Comparison of ENCODE assay signal across 9 mouse cellular contexts in the genomic region with DNA sequence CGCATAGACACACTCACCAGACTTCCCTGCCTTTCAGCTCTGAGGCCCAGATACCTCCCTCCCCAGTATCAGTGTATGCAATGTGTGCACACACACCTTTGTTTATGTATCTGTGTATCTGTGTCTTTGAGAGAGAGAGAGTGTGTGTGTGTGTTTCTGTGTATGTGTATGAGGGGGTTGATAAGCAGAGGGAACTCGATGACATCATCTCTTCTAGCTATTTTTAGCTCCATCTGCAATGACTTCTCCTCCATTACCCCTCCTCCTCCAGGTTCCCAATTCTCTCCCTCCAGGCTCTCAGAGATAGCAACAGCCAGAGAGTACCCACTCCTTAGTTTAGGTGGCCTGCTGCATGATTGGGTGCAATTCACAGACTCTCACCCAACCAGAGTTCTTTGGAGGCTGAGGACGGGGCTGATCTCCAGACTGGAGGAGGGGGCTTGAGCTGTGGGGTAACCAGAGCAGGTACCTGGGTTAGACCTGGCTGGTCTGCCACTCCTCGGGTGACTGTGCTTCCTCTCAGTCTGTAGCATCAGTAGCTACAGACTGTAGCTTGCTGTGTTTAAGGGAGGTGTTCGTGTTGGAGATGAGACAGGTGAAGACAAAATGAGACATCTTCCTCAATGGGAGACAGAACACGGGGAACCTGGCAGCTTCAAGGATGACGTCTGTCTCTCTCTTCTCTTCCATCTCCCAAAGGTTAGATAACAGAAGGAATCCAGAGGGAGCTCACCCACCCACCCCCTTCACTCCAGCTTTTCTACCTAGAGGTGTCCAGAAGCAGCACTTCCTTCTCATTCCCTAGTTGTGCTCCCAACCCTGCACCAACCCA. TPM values are rescaled to one million over a fixed set of nuclear protein-coding genes. Genes with fewer than 3 reads are reported as not detected.
DNase-seq lines count a peak whose midpoint lies in the region; ATAC-seq and TF ChIP-seq lines count a peak whose summit lies in the region.
"Had no signal": no experiment of that assay in that cellular context is flagged by ENCODE, and none has a peak within 500 bp of the region (broad histone marks: within the 10 kb centered on the region; RNA-seq: fewer than 3 reads in every experiment).

No protein-coding gene starts in this region.

- no peak for TF ChIP-seq CTCF in heart, postnatal 0 days (IDR thresholded peaks at IDR 0.05; ENCODE audit: low read depth)

- H3K9me3 ChIP-seq in neural tube, embryonic 13.5 days: no peaks in the 10 kb centered on the region
- no peaks in the 10 kb centered on the region for H3K9me3 ChIP-seq in heart, postnatal 0 days (replicated peaks; ENCODE audit: control insufficient read depth, low read length)
- no peaks in the 10 kb centered on the region for H3K9me3 ChIP-seq in liver, embryonic 16.5 days (replicated peaks; ENCODE audit: control insufficient read depth, low read length)
- no peaks in the 10 kb centered on the region for H3K9me3 ChIP-seq in stomach, embryonic 14.5 days (ENCODE audit: control insufficient read depth, low read depth, low read length)

- ATAC-seq in neural tube, embryonic 13.5 days (ENCODE audit: low read depth): no peak
- ATAC-seq in heart, postnatal 0 days (ENCODE audit: insufficient read depth, low read depth): peak; percentile 60
- ATAC-seq in liver, embryonic 16.5 days (ENCODE audit: low read depth): peak; percentile 83
- ATAC-seq in stomach, embryonic 14.5 days (ENCODE audit: insufficient number of reproducible peaks, insufficient read depth, low FRiP score, low read depth): peak; percentile 64

- H3K27me3 ChIP-seq in neural tube, embryonic 13.5 days: no peaks in the 10 kb centered on the region
- H3K27me3 ChIP-seq in heart, postnatal 0 days (ENCODE audit: control insufficient read depth, insufficient read depth, low read length): no peaks in the 10 kb centered on the region
- H3K27me3 ChIP-seq in liver, embryonic 16.5 days (ENCODE audit: control insufficient read depth, insufficient read depth, low read depth, low read length): peaks cover 6% of the 10 kb centered on the region
- no peaks in the 10 kb centered on the region for H3K27me3 ChIP-seq in stomach, embryonic 14.5 days (ENCODE audit: control insufficient read depth, insufficient read depth, low read length)

- TF ChIP-seq EP300 in heart, postnatal 0 days (IDR thresholded peaks at IDR 0.05; ENCODE audit: low read depth): no peak

- 68% methylated on average over 7 of the region's 7 CpGs for WGBS in neural tube, embryonic 13.5 days
- 29% methylated on average over 7 of the region's 7 CpGs for WGBS in heart, postnatal 0 days
- WGBS in liver, embryonic 16.5 days (ENCODE audit: insufficient replicate concordance): 26% methylated on average over 7 of the region's 7 CpGs
- WGBS in stomach, embryonic 14.5 days: 52% methylated on average over 7 of the region's 7 CpGs

- H3K27ac ChIP-seq in neural tube, embryonic 13.5 days (replicated peaks): peak overlapping the region; percentile 55
- H3K27ac ChIP-seq in heart, postnatal 0 days (ENCODE audit: low read depth): peak overlapping the region; percentile 88
- H3K27ac ChIP-seq in liver, embryonic 16.5 days (ENCODE audit: low read length): no peak overlapping the region
- peak overlapping the region; percentile 86; the same call in 1 of the 2 replicates for H3K27ac ChIP-seq in stomach, embryonic 14.5 days (ENCODE audit: low read length)

- DNase-seq in neural tube, embryonic 10.5 days (ENCODE audit: extremely low spot score, low spot score): no peak
- DNase-seq in cerebellum, postnatal 10 days: peak; percentile 76 to 81
- peak; percentile 91 for DNase-seq in heart, postnatal 0 days (ENCODE audit: low spot score)
- no peak for DNase-seq in embryo, embryonic 11 days
- DNase-seq in adrenal gland, postnatal 25 days: no peak

- H3K9ac ChIP-seq in neural tube, embryonic 13.5 days: no peak overlapping the region
- peak overlapping the region; percentile 34; the same call in 1 of the 2 replicates for H3K9ac ChIP-seq in heart, postnatal 0 days (replicated peaks; ENCODE audit: low read depth, low read length)
- H3K9ac ChIP-seq in liver, embryonic 16.5 days (ENCODE audit: low read depth, low read length): no peak overlapping the region
- no peak overlapping the region for H3K9ac ChIP-seq in stomach, embryonic 14.5 days (replicated peaks; ENCODE audit: low read depth, low read length)

- H3K36me3 ChIP-seq in neural tube, embryonic 13.5 days: no peaks in the 10 kb centered on the region
- no peaks in the 10 kb centered on the region for H3K36me3 ChIP-seq in heart, postnatal 0 days (replicated peaks; ENCODE audit: control insufficient read depth, insufficient read depth, low read length)
- no peaks in the 10 kb centered on the region for H3K36me3 ChIP-seq in liver, embryonic 16.5 days (ENCODE audit: control insufficient read depth, insufficient read depth)
- no peaks in the 10 kb centered on the region for H3K36me3 ChIP-seq in stomach, embryonic 14.5 days (ENCODE audit: control insufficient read depth, insufficient read depth, low read length)

- H3K4me1 ChIP-seq in neural tube, embryonic 13.5 days (replicated peaks): peaks cover 28% of the 10 kb centered on the region
- H3K4me1 ChIP-seq in heart, postnatal 0 days (ENCODE audit: control insufficient read depth, insufficient read depth): peaks cover 32% of the 10 kb centered on the region
- H3K4me1 ChIP-seq in liver, embryonic 16.5 days (ENCODE audit: control insufficient read depth, low read depth, low read length): peaks cover 22% of the 10 kb centered on the region
- H3K4me1 ChIP-seq in stomach, embryonic 14.5 days (ENCODE audit: control insufficient read depth, insufficient read depth, low read length): peaks cover 22% of the 10 kb centered on the region; the same call in 1 of the 2 replicates

- no peak overlapping the region for H3K4me2 ChIP-seq in neural tube, embryonic 13.5 days
- peak overlapping the region; percentile 51 for H3K4me2 ChIP-seq in heart, postnatal 0 days (ENCODE audit: low read depth, low read length)
- peak overlapping the region; percentile 33 for H3K4me2 ChIP-seq in liver, embryonic 16.5 days (ENCODE audit: low read depth, low read length)
- H3K4me2 ChIP-seq in stomach, embryonic 14.5 days (replicated peaks; ENCODE audit: low read depth, low read length): peak overlapping the region; percentile 42

- H3K4me3 ChIP-seq in neural tube, embryonic 13.5 days: no peak overlapping the region
- H3K4me3 ChIP-seq in heart, postnatal 0 days (ENCODE audit: low read depth, low read length): no peak overlapping the region
- no peak overlapping the region for H3K4me3 ChIP-seq in liver, embryonic 16.5 days (ENCODE audit: low read depth, low read length)
- H3K4me3 ChIP-seq in stomach, embryonic 14.5 days (ENCODE audit: low read depth, low read length): peak overlapping the region; percentile 16

RNA-seq across cellular contexts. Expression of a gene that starts 2.7 kb away (rescaled TPM):
- polyA plus RNA-seq in neural tube, embryonic 13.5 days (2015; fragmentation: Nextera tagmentation; extraction: Ambion mirVana): not detected in 2 replicates
- total RNA-seq in heart, postnatal 0 days (2014; rRNA removed; ENCODE audit: low replicate concordance): not detected in 2 replicates
- not detected in 2 replicates for polyA plus RNA-seq in heart, postnatal 0 days (2015; fragmentation: Nextera tagmentation; extraction: Ambion mirVana)
- not detected in 2 replicates for polyA plus RNA-seq in liver, embryonic 16.5 days (2015; fragmentation: Nextera tagmentation; extraction: Ambion mirVana)
- polyA plus RNA-seq in stomach, embryonic 14.5 days (2014; fragmentation: Nextera tagmentation; extraction: Ambion mirVana): not detected in 2 replicates
- total RNA-seq in adrenal gland, postnatal 25 days (2021): not detected in 2 replicates
- polyA plus RNA-seq: neural tube, embryonic 11.5 days had no signal

RNA-seq across cellular contexts. Expression of a gene that starts 2.8 kb away (rescaled TPM):
- polyA plus RNA-seq in neural tube, embryonic 13.5 days (2015; fragmentation: Nextera tagmentation; extraction: Ambion mirVana): not detected in 2 replicates
- not detected in 2 replicates for total RNA-seq in heart, postnatal 0 days (2014; rRNA removed; ENCODE audit: low replicate concordance)
- polyA plus RNA-seq in heart, postnatal 0 days (2015; fragmentation: Nextera tagmentation; extraction: Ambion mirVana): not detected in 2 replicates
- not detected in 2 replicates for polyA plus RNA-seq in liver, embryonic 16.5 days (2015; fragmentation: Nextera tagmentation; extraction: Ambion mirVana)
- not detected in 2 replicates for polyA plus RNA-seq in stomach, embryonic 14.5 days (2014; fragmentation: Nextera tagmentation; extraction: Ambion mirVana)
- total RNA-seq in adrenal gland, postnatal 25 days (2021): not detected in 2 replicates
- polyA plus RNA-seq: neural tube, embryonic 11.5 days had no signal

RNA-seq across cellular contexts. Expression of a gene that starts 8.5 kb away (rescaled TPM):
- polyA plus RNA-seq in neural tube, embryonic 13.5 days (2015; fragmentation: Nextera tagmentation; extraction: Ambion mirVana): not detected in 2 replicates
- total RNA-seq in heart, postnatal 0 days (2014; rRNA removed; ENCODE audit: low replicate concordance): 1.8 TPM in 1 of 2 replicates, not detected in the other
- polyA plus RNA-seq in heart, postnatal 0 days (2015; fragmentation: Nextera tagmentation; extraction: Ambion mirVana): 2.8 TPM in 1 of 2 replicates, not detected in the other
- polyA plus RNA-seq in liver, embryonic 16.5 days (2015; fragmentation: Nextera tagmentation; extraction: Ambion mirVana): 0.27 TPM in 1 of 2 replicates, not detected in the other
- 50.2 and 51.7 TPM in 2 replicates for polyA plus RNA-seq in stomach, embryonic 14.5 days (2014; fragmentation: Nextera tagmentation; extraction: Ambion mirVana)
- not detected in 2 replicates for total RNA-seq in adrenal gland, postnatal 25 days (2021)

RNA-seq across cellular contexts. Expression of a gene that starts 24.8 kb away (rescaled TPM):
- 1.7 and 2.0 TPM in 2 replicates for polyA plus RNA-seq in neural tube, embryonic 13.5 days (2015; fragmentation: Nextera tagmentation; extraction: Ambion mirVana)
- total RNA-seq in heart, postnatal 0 days (2014; rRNA removed; ENCODE audit: low replicate concordance): 1.5 and 2.1 TPM in 2 replicates
- 0.97 and 1.1 TPM in 2 replicates for polyA plus RNA-seq in heart, postnatal 0 days (2015; fragmentation: Nextera tagmentation; extraction: Ambion mirVana)
- 0.26 and 0.38 TPM in 2 replicates for polyA plus RNA-seq in liver, embryonic 16.5 days (2015; fragmentation: Nextera tagmentation; extraction: Ambion mirVana)
- polyA plus RNA-seq in stomach, embryonic 14.5 days (2014; fragmentation: Nextera tagmentation; extraction: Ambion mirVana): 3.0 and 3.5 TPM in 2 replicates
- total RNA-seq in adrenal gland, postnatal 25 days (2021): 7.6 and 8.2 TPM in 2 replicates

RNA-seq across cellular contexts. Expression of a gene that starts 45.5 kb away (rescaled TPM):
- polyA plus RNA-seq in neural tube, embryonic 13.5 days (2015; fragmentation: Nextera tagmentation; extraction: Ambion mirVana): 72.3 and 78.9 TPM in 2 replicates
- total RNA-seq in heart, postnatal 0 days (2014; rRNA removed; ENCODE audit: low replicate concordance): 7.7 and 8.5 TPM in 2 replicates
- 8.0 and 10.3 TPM in 2 replicates for polyA plus RNA-seq in heart, postnatal 0 days (2015; fragmentation: Nextera tagmentation; extraction: Ambion mirVana)
- polyA plus RNA-seq in liver, embryonic 16.5 days (2015; fragmentation: Nextera tagmentation; extraction: Ambion mirVana): 0.61 and 0.72 TPM in 2 replicates
- polyA plus RNA-seq in stomach, embryonic 14.5 days (2014; fragmentation: Nextera tagmentation; extraction: Ambion mirVana): 21.6 and 24.6 TPM in 2 replicates
- total RNA-seq in adrenal gland, postnatal 25 days (2021): 16.8 and 17.7 TPM in 2 replicates

Comparison
In these comparisons a context has a peak if more than half of its experiments do, and no peak if none do; other contexts are left out.
1. DNase-seq: peak in cerebellum, postnatal 10 days (2 of 2) and heart, postnatal 0 days (single experiment); none in neural tube, embryonic 10.5 days (single experiment), embryo, embryonic 11 days (single experiment) and adrenal gland, postnatal 25 days (single experiment).
2. RNA of a gene that starts 8.5 kb away (polyA plus RNA-seq): 50.2 to 51.7 TPM in stomach, embryonic 14.5 days; 0.27 TPM in liver, embryonic 16.5 days, not detected in neural tube, embryonic 13.5 days and 2.8 TPM in heart, postnatal 0 days; every median in the first group is over 10 times any median in the second.